Mouse (Mus musculus): ENCODE results near the gene Foxp1. TPM values are rescaled to one million over a fixed set of nuclear protein-coding genes. Genes with fewer than 3 reads are reported as not detected.

Gene Foxp1
- polyA plus RNA-seq, 2 experiments: 7.9 to 10.6 TPM

DNA sequence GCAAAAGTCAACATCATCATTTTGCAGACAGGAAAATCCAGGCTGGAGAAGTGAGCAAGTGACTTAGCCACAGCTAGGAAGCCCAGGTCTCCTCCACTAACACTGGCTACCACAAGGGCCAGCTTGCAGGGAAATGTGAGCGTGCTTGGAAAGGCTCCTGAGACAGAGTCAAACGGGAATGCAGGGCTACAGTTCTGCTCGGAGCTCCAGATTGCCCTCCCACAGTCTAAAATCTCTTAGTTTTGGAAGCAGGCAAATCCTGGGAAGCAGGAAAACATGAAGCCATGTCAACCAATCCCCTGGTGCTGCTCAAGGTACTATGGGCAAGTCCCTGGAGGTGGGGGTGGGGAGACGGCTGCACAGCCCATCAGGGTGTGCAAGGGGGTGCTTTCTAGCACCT, 75.1 kb downstream of the Foxp1 start:
- Histone ChIP-seq H3K27me3 (ENCODE audit: control insufficient read depth, insufficient read depth, low read length) (no peaks in the 10 kb centered on the region), H3K9ac (replicated peaks) (no peak overlapping the region), H3K4me1 (replicated peaks; ENCODE audit: control insufficient read depth in 2 of 2, insufficient read depth in 2 of 2, low read length in 1 of 2) (peaks cover 0 to 5% of the 10 kb centered on the region in 2 experiments; a peak in 1 of 4 replicates), H3K9me3 (ENCODE audit: control insufficient read depth, low read length) (no peaks in the 10 kb centered on the region), H3K27ac (no peak overlapping the region), H3K4me3 (ENCODE audit: insufficient read depth in 1 of 2, low read depth in 2 of 2, low read length in 2 of 2) (no peak overlapping the region), H3K4me2 (ENCODE audit: low read depth) (no peak overlapping the region), H3K36me3 (replicated peaks; ENCODE audit: control insufficient read depth, insufficient read depth, low read depth) (no peaks in the 10 kb centered on the region)
- no peak for TF ChIP-seq CTCF (IDR thresholded peaks at IDR 0.05; ENCODE audit: low read depth)
- TF ChIP-seq EP300 (IDR thresholded peaks at IDR 0.05; ENCODE audit: low read depth): no peak
- DNase-seq (ENCODE audit: low read depth in 3 of 3, low spot score in 3 of 3): no peak
- WGBS (ENCODE audit: insufficient replicate concordance): 54% methylated on average over 4 of the region's 4 CpGs
- no peak for ATAC-seq (ENCODE audit: insufficient read depth)

DNA sequence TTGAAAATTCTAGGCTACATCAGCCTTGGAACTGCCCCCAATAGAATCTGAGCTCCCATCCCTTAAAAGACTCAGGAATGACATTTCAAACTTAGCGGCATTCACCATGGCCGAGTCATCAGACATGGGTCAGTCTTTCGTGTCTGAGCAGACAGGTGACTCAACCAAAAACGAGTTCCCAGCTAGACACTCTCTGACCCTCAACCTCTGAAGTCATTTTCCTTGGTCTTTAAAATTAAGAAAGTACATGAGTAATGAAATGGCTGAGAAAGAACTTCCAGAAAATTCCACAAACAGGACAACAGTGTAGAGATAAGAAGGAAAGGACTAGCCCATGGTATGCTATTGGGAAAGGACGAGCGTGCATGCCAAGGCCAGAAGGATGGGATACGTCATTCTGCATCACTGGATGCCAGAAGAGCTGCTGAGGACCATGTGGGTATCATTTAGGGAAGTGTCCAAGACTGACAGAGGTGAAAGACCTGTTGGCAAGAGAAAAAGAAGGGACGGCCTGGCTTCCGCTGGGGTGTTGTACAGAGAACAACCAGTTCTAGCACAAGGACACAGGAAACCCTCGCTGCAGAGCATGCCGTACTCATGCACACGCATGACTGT, 75.6 kb downstream of the Foxp1 start:
- Histone ChIP-seq H3K27ac (no peak overlapping the region), H3K27me3 (ENCODE audit: control insufficient read depth, insufficient read depth, low read length) (no peaks in the 10 kb centered on the region), H3K4me1 (replicated peaks; ENCODE audit: control insufficient read depth in 2 of 2, insufficient read depth in 2 of 2, low read length in 1 of 2) (peaks cover 0 to 5% of the 10 kb centered on the region in 2 experiments; a peak in 1 of 4 replicates), H3K9me3 (ENCODE audit: control insufficient read depth, low read length) (no peaks in the 10 kb centered on the region), H3K4me2 (ENCODE audit: low read depth) (no peak overlapping the region), H3K9ac (replicated peaks) (no peak overlapping the region), H3K36me3 (replicated peaks; ENCODE audit: control insufficient read depth, insufficient read depth, low read depth) (no peaks in the 10 kb centered on the region), H3K4me3 (ENCODE audit: insufficient read depth in 1 of 2, low read depth in 2 of 2, low read length in 2 of 2) (no peak overlapping the region)
- TF ChIP-seq EP300 (IDR thresholded peaks at IDR 0.05; ENCODE audit: low read depth) (no peak), CTCF (IDR thresholded peaks at IDR 0.05; ENCODE audit: low read depth) (no peak)
- WGBS (ENCODE audit: insufficient replicate concordance): 74% methylated on average over 12 of the region's 12 CpGs
- DNase-seq (ENCODE audit: low read depth in 3 of 3, low spot score in 3 of 3) (no peak), ATAC-seq (ENCODE audit: insufficient read depth) (no peak)

DNA sequence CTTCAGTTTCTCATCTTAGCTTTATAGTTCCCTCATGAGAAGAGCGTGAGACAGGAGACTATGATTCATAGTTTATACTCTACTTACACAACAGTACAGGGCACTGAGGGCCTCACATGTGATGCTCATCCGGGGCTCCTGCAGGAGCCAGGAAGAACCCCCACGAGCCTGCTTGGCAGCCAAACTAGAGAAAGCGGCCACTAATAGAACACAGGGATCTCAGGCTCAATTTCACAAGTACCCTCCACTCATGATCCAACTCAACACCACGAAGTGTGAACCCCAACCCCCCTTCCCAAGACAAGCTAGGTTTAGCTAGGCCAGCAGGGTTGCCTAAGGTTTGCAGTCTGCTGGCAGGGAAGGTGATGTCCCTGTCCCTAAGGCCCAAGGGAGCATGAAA, 79.1 kb downstream of the Foxp1 start:
- WGBS (ENCODE audit: insufficient replicate concordance): 53% methylated on average over 5 of the region's 5 CpGs

DNA sequence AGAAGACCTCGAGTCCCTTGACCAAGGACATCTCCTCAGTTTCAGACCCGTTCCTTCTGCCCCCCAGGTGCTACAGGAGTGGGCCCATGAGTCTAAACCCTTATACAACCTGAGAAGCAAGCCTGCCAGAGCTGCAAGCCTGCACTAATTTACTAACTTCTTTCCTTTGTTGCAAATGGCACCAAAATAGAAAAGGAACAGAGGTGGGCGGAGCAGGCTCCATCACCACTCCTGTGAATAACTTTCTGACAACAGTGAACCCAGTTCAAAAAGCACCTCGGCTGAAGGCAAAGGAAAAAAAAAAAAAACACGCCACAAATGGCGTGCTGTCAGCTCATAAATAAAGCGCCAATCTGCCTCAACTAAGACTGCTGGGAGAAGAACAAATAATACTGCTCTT, 81.4 kb downstream of the Foxp1 start:
- TF ChIP-seq EP300 (IDR thresholded peaks at IDR 0.05; ENCODE audit: low read depth): no peak
- no peak for TF ChIP-seq CTCF (IDR thresholded peaks at IDR 0.05; ENCODE audit: low read depth)
- Histone ChIP-seq H3K9ac (replicated peaks) (no peak overlapping the region), H3K36me3 (replicated peaks; ENCODE audit: control insufficient read depth, insufficient read depth, low read depth) (no peaks in the 10 kb centered on the region), H3K27me3 (ENCODE audit: control insufficient read depth, insufficient read depth, low read length) (no peaks in the 10 kb centered on the region), H3K27ac (no peak overlapping the region), H3K4me3 (ENCODE audit: insufficient read depth in 1 of 2, low read depth in 2 of 2, low read length in 2 of 2) (no peak overlapping the region), H3K4me1 (replicated peaks; ENCODE audit: control insufficient read depth in 2 of 2, insufficient read depth in 2 of 2, low read length in 1 of 2) (no peaks in the 10 kb centered on the region), H3K9me3 (ENCODE audit: control insufficient read depth, low read length) (no peaks in the 10 kb centered on the region), H3K4me2 (ENCODE audit: low read depth) (no peak overlapping the region)
- WGBS (ENCODE audit: insufficient replicate concordance): 60% methylated on average over 7 of the region's 7 CpGs
- ATAC-seq (ENCODE audit: insufficient read depth): no peak
- DNase-seq (ENCODE audit: low read depth in 3 of 3, low spot score in 3 of 3): no peak

More for the DNA sequence above, 79.1 kb downstream of the Foxp1 start:
- H3K9me3 ChIP-seq (ENCODE audit: control insufficient read depth, low read length): no peaks in the 10 kb centered on the region
- H3K27me3 ChIP-seq (ENCODE audit: control insufficient read depth, insufficient read depth, low read length): no peaks in the 10 kb centered on the region
- no peak for ATAC-seq (ENCODE audit: insufficient read depth)
- H3K4me1 ChIP-seq (replicated peaks; ENCODE audit: control insufficient read depth in 2 of 2, insufficient read depth in 2 of 2, low read length in 1 of 2): no peaks in the 10 kb centered on the region
- H3K4me3 ChIP-seq (ENCODE audit: insufficient read depth in 1 of 2, low read depth in 2 of 2, low read length in 2 of 2): no peak overlapping the region
- no peak overlapping the region for H3K4me2 ChIP-seq (ENCODE audit: low read depth)
- no peak overlapping the region for H3K9ac ChIP-seq (replicated peaks)
- no peak overlapping the region for H3K27ac ChIP-seq
- TF ChIP-seq CTCF (IDR thresholded peaks at IDR 0.05; ENCODE audit: low read depth) (no peak), EP300 (IDR thresholded peaks at IDR 0.05; ENCODE audit: low read depth) (no peak)
- no peaks in the 10 kb centered on the region for H3K36me3 ChIP-seq (replicated peaks; ENCODE audit: control insufficient read depth, insufficient read depth, low read depth)
- no peak for DNase-seq (ENCODE audit: low read depth in 3 of 3, low spot score in 3 of 3)

DNA sequence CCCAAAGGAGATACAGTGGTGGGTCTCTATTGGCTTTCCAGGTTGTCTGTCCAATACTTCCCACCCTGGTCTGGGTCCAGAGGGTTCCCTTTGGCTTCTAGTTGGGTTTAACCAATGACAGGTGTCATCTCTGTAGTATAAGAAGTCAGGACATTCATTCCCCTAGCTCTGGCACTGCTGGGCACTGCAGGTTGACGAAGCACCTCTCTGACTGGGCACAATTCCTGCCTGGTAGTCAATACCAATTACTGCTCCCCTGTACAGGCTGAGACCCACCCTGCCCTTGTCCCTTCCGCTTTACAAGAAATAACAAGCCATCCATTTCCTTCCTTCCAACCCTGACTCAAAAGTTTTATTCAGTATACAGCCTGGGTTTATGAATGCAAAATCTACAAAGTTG, 81.9 kb downstream of the Foxp1 start:
- no peaks in the 10 kb centered on the region for H3K4me1 ChIP-seq (replicated peaks; ENCODE audit: control insufficient read depth in 2 of 2, insufficient read depth in 2 of 2, low read length in 1 of 2)
- H3K36me3 ChIP-seq (replicated peaks; ENCODE audit: control insufficient read depth, insufficient read depth, low read depth): no peaks in the 10 kb centered on the region
- DNase-seq (ENCODE audit: low read depth in 3 of 3, low spot score in 3 of 3) (no peak), ATAC-seq (ENCODE audit: insufficient read depth) (no peak)
- no peak overlapping the region for H3K27ac ChIP-seq
- H3K9ac ChIP-seq (replicated peaks): no peak overlapping the region
- H3K4me2 ChIP-seq (ENCODE audit: low read depth): no peak overlapping the region
- WGBS (ENCODE audit: insufficient replicate concordance): 64% methylated on average over 2 of the region's 2 CpGs
- no peaks in the 10 kb centered on the region for H3K9me3 ChIP-seq (ENCODE audit: control insufficient read depth, low read length)
- no peak overlapping the region for H3K4me3 ChIP-seq (ENCODE audit: insufficient read depth in 1 of 2, low read depth in 2 of 2, low read length in 2 of 2)
- H3K27me3 ChIP-seq (ENCODE audit: control insufficient read depth, insufficient read depth, low read length): no peaks in the 10 kb centered on the region
- no peak for TF ChIP-seq CTCF (IDR thresholded peaks at IDR 0.05; ENCODE audit: low read depth)
- TF ChIP-seq EP300 (IDR thresholded peaks at IDR 0.05; ENCODE audit: low read depth): no peak
